Mouse (Mus musculus): Measurements from ENCODE around the gene Pithd1. TPM values are rescaled to one million over a fixed set of nuclear protein-coding genes. Genes with fewer than 3 reads are reported as not detected.
A peak's percentile ranks its signal among the peaks of the same experiment; 100 is the strongest.

The Pithd1 gene
- total RNA-seq, 1 experiment from 2014 or later = 35.4 TPM

GRCm38 (mm10) chr4:135965113-135965512 lies 22.0 kb downstream of the Pithd1 start:
- no peak for ATAC-seq (replicated peaks; ENCODE audit: insufficient number of reproducible peaks, low FRiP score, low TSS enrichment, poor library complexity, severe bottlenecking)

- no peak for ATAC-seq (replicated peaks; ENCODE audit: insufficient number of reproducible peaks, low FRiP score, low TSS enrichment, poor library complexity, severe bottlenecking)
These were observed 22.6 kb downstream of the Pithd1 start for GRCm38 (mm10) chr4:135964426-135964825.

DNA sequence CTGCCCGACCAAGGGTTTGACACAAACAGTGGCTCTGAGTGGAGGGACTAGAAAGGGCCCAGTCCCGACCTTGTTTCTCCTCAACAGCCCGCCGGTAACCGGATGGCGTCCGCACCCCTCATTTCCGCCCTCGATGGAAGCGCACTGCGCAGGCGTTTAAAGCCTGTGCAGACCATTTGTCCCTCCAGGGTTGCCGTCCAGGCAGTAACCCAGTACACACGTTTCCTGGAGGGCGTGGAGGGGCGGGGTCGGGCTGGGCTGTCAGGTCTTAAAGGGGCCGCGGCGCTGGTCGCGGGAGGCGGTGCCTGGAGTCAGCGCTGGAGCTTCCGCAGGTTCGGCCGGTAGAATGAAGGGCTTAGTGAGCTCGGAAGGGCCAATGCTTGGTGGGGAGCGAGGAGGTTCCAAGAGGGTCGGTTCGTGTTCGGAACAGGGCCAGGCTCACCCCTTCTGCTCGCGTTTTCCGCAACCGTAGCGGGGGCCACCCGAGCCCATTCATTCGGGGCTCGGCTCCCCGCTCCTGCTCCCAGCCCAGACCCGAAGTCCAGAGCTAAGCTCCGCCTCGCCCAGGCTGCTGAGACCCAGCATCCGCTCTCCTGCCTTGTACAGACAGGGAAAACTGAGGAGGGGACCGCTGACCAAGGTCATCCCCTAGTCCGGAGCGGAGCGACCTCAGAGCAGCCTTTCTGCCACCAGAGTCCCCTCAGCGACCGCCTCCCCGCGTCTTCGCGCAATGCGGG lies 23.4 kb downstream of the Pithd1 start, which contains the start of gene Gale:
Gene Gale, plus strand, starts transcription at position 271 of the 737 bp plus-strand sequence.
- ATAC-seq (replicated peaks; ENCODE audit: insufficient number of reproducible peaks, low FRiP score, low TSS enrichment, poor library complexity, severe bottlenecking) = peak; percentile 77

DNA sequence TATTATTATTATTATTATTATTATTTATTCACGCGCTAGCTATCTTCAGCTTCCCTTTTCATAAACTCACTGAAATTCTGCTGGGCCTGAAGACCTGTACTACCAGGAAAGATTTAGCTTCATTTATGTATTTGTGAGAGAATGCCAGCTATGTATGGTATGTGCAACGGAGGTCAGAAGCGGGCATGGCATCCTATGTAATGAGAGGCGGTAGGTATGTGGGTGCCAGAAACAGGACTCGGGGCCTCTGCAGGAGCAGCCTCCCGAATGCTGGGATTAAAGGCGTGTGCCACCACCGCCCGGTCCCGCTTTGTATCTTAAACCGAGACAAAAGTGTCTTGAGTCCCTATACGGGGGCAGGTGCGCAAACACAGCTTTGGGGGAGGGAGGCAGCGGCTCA lies 24.1 kb downstream of the Pithd1 start:
- ATAC-seq (replicated peaks; ENCODE audit: insufficient number of reproducible peaks, low FRiP score, low TSS enrichment, poor library complexity, severe bottlenecking) = no peak

GRCm38 (mm10) chr4:135962198-135962597 lies 24.9 kb downstream of the Pithd1 start:
- ATAC-seq (replicated peaks; ENCODE audit: insufficient number of reproducible peaks, low FRiP score, low TSS enrichment, poor library complexity, severe bottlenecking) = no peak

DNA sequence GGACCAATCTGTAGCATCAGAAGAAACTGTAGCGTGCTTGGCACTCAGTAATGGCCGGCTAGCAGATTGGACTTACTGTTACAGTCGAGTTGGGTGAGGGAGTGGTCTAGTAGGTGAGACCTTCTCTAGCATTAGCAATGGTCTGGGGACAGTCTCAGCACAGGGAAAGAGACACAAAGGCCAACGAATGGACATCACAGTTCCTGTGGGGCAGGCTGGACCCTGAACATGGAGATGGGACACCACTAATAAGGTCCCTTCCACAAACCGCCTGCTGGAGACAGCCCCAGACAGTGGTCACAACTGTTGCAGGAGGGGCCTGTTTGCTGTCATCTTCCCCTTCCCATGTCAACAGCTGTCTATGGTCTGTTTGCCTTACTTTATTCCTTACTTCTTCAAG lies 25.4 kb downstream of the Pithd1 start:
- ATAC-seq (replicated peaks; ENCODE audit: insufficient number of reproducible peaks, low FRiP score, low TSS enrichment, poor library complexity, severe bottlenecking) = no peak

DNA sequence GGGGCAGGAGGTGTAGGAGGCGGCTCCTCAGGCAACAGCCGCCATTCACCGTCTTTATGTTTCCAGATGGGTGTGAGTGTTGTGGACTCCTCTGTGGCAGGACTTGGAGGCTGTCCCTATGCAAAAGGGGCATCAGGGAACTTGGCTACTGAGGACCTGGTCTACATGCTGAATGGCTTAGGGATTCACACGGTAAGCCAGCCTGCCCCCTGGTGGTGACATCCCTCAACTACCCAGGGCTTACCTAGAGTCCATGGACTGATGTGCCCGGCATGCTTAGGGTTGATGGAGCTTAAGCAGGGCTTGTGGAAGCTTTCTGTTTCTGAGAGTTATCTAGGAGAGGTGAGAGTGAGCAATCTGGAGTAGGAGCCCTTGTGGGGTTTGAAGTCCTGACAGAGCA lies 26.3 kb downstream of the Pithd1 start:
- ATAC-seq (replicated peaks; ENCODE audit: insufficient number of reproducible peaks, low FRiP score, low TSS enrichment, poor library complexity, severe bottlenecking) = peak; percentile 45

DNA sequence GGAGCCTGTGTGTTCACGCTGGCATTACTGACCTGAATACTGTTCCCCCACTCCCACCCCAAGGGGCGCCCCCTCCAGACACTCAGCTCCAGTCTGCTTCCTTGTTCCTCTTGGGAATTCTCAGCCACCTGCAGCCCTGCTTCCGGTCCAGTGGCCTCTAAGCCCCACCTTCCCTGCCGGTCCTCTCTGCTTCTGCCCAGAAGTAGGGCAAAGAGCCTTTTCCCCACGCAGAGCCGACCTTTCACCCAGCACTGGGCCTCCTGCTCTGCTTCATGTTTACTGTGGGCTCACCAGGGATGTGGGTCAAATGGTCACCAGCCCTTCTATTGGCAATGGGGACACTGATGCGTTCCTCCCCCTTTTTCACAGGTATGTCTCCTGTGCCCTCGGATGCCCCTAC lies 28.7 kb downstream of the Pithd1 start:
- no peak for ATAC-seq (replicated peaks; ENCODE audit: insufficient number of reproducible peaks, low FRiP score, low TSS enrichment, poor library complexity, severe bottlenecking)

DNA sequence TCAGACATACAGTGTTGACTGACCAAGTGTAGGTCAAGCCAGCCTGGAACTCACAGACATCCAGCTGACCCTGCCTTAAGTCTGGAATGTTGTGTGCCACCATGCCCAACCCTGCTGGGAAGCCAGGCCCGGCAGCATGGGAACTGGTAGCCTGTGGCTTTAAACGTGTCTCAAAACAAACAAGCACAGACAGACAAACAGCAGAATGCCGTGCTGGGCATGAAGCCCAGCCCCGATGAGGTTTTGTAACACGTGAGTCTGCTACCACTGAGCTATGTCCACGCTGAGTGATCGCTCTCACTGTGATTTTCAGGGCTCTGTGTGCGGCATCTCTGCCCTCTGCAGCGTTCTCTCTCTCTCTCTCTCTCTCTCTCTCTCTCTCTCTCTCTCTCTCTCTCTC lies 31.2 kb downstream of the Pithd1 start:
- no peak for ATAC-seq (replicated peaks; ENCODE audit: insufficient number of reproducible peaks, low FRiP score, low TSS enrichment, poor library complexity, severe bottlenecking)

- ATAC-seq (replicated peaks; ENCODE audit: insufficient number of reproducible peaks, low FRiP score, low TSS enrichment, poor library complexity, severe bottlenecking) = peak; percentile 70
These were observed 32.8 kb downstream of the Pithd1 start for GRCm38 (mm10) chr4:135954241-135954640.

GRCm38 (mm10) chr4:135953179-135953578 lies 33.9 kb downstream of the Pithd1 start:
- ATAC-seq (replicated peaks; ENCODE audit: insufficient number of reproducible peaks, low FRiP score, low TSS enrichment, poor library complexity, severe bottlenecking) = no peak

DNA sequence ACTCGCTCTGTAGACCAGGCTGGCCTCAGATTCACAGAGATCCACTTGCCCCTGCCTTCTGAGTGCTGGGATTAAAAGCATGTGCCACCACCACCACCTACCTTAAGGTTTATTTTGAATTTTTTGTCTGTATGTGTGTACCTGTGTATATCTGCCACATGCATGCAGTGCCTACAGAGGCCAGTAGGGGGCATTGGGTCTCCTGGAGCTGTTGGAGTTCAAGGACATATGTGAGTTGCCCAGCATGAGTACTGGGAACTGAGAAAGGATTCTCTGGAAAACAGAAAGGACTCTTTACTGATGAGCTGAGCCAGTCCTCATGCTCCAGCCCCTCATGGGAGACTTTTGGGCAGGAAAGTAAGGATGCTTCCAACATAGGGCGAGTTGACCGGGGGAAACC lies 35.6 kb downstream of the Pithd1 start:
- ATAC-seq (replicated peaks; ENCODE audit: insufficient number of reproducible peaks, low FRiP score, low TSS enrichment, poor library complexity, severe bottlenecking) = no peak

GRCm38 (mm10) chr4:135950365-135950764 lies 36.7 kb downstream of the Pithd1 start:
- ATAC-seq (replicated peaks; ENCODE audit: insufficient number of reproducible peaks, low FRiP score, low TSS enrichment, poor library complexity, severe bottlenecking) = no peak

GRCm38 (mm10) chr4:135949911-135950310 lies 37.2 kb downstream of the Pithd1 start:
- ATAC-seq (replicated peaks; ENCODE audit: insufficient number of reproducible peaks, low FRiP score, low TSS enrichment, poor library complexity, severe bottlenecking) = no peak

GRCm38 (mm10) chr4:135949475-135949874 lies 37.6 kb downstream of the Pithd1 start:
- ATAC-seq (replicated peaks; ENCODE audit: insufficient number of reproducible peaks, low FRiP score, low TSS enrichment, poor library complexity, severe bottlenecking) = no peak

DNA sequence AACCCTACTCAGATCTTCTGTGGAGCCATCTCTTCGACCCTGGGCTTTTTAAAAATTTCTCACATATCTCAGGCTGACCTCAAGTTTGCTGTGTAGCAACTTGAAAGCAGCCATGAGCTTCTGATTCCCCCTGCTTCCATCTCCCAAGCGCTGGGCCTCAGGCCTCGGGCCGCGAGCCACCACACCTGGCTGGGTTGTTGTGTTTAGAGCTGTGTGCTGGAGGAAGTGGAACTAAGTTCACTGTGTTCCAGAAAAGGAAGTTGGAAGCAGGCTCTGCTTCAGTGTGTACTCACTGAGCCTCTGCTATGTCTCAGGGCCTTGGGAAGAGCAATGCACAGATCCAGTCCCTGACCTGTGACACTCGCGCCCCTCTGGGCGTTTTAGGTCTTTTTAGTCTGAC lies 38.9 kb downstream of the Pithd1 start:
- ATAC-seq (replicated peaks; ENCODE audit: insufficient number of reproducible peaks, low FRiP score, low TSS enrichment, poor library complexity, severe bottlenecking) = 0 out of 2 replicates have a peak, but pooled peaks have one; percentile 36

DNA sequence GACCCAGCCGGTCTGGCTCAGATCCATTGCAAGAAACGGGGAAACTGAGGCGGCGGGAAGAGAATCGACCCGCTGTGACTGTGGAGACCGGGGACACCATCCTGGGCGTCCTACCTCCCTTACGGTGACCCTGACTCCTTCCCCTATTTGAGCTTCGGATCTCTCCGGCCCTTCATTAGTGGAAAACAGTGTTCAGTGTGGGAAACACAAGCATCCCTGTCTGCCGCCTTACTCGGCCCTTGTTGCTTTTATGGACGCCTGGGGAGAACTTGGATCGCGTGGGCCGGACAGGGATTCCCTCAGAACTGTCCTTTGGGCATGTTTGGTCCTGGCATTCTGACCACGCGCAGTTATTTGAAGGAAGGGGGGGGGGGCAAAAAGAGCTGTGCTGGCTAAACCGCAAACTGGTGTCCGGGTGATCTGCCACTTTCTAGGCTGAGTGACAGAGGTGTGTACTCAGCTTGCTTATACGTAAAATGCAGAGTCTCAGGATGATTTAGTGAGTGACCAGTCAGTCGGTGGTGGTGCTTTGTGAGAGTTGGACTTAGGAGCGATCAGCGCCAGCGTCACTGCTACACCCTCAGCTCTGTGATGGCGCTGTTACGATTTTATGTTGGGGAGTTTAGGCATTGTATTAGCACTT lies 40.3 kb downstream of the Pithd1 start:
- ATAC-seq (replicated peaks; ENCODE audit: insufficient number of reproducible peaks, low FRiP score, low TSS enrichment, poor library complexity, severe bottlenecking) = 0 out of 2 replicates have a peak, but pooled peaks have one; percentile 0

- peak; percentile 87 for ATAC-seq (replicated peaks; ENCODE audit: insufficient number of reproducible peaks, low FRiP score, low TSS enrichment, poor library complexity, severe bottlenecking)
These were observed 40.8 kb downstream of the Pithd1 start, which contains the start of gene Hmgcl for GRCm38 (mm10) chr4:135946278-135946658. Gene Hmgcl (plus strand): TSS chr4:135946448.

GRCm38 (mm10) chr4:135945706-135946105 lies 41.4 kb downstream of the Pithd1 start:
- ATAC-seq (replicated peaks; ENCODE audit: insufficient number of reproducible peaks, low FRiP score, low TSS enrichment, poor library complexity, severe bottlenecking) = peak; percentile 64

GRCm38 (mm10) chr4:135943389-135943788 lies 43.7 kb downstream of the Pithd1 start:
- no peak for ATAC-seq (replicated peaks; ENCODE audit: insufficient number of reproducible peaks, low FRiP score, low TSS enrichment, poor library complexity, severe bottlenecking)

Measured in monocyte, adult 5-6 weeks (primary cell).